Mouse (Mus musculus) heart, embryonic 10.5 days (tissue): ENCODE data around the gene Wwc1. TPM values are rescaled to one million over a fixed set of nuclear protein-coding genes. Genes with fewer than 3 reads are reported as not detected.
A peak's percentile ranks its signal among the peaks of the same experiment; 100 is the strongest.

Experiments used
- DNase-seq: peaks from one replicate; pipeline ENCODE4 v3.0.0-alpha.2; 2017; ENCODE audit warnings: low spot score
- H3K27ac ChIP-seq: fragments of 300-500 bp; sonication (generic); 2 replicates; pipeline ENCODE4 v1.5.1; 2016; ENCODE audit warnings: mild to moderate bottlenecking
- H3K27me3 ChIP-seq: fragments of 300-500 bp; sonication (generic); 2 replicates; pipeline ENCODE4 v1.6.1; 2016; ENCODE audit warnings: mild to moderate bottlenecking; ENCODE audit not compliant: poor library complexity, insufficient read depth, severe bottlenecking
- H3K36me3 ChIP-seq: fragments of 300-500 bp; sonication (generic); 2 replicates; pipeline ENCODE4 v1.6.1; 2016; ENCODE audit warnings: mild to moderate bottlenecking, moderate library complexity
- H3K4me1 ChIP-seq: fragments of 300-500 bp; sonication (generic); 2 replicates; pipeline ENCODE4 v1.6.1; 2016; ENCODE audit warnings: mild to moderate bottlenecking
- H3K4me3 ChIP-seq: fragments of 300-500 bp; sonication (generic); 2 replicates; pipeline ENCODE4 v1.5.1; 2016; ENCODE audit warnings: mild to moderate bottlenecking, moderate library complexity
- H3K9me3 ChIP-seq: fragments of 300-500 bp; sonication (generic); 2 replicates; pipeline ENCODE4 v1.6.1; 2016; ENCODE audit warnings: mild to moderate bottlenecking, moderate library complexity
- WGBS: fragments of 180-500 bp; shearing (Covaris S2); methylation state at CpG from one replicate; pipeline ENCODE4 v1.1.7; 2016; 5-methylcytosine and 5-hydroxymethylcytosine counted together
- polyA plus RNA-seq: library from polyadenylated mRNA; unstranded; fragments of >200 nt; fragmentation: Nextera tagmentation; extraction: Ambion mirVana; gene quantifications from 2 replicates; pipeline ENCODE4 v1.2.1, GENCODE M21; 2016

Gene Wwc1
- polyA plus RNA-seq, 1 experiment from 2014 or later: 3.9 TPM

DNA sequence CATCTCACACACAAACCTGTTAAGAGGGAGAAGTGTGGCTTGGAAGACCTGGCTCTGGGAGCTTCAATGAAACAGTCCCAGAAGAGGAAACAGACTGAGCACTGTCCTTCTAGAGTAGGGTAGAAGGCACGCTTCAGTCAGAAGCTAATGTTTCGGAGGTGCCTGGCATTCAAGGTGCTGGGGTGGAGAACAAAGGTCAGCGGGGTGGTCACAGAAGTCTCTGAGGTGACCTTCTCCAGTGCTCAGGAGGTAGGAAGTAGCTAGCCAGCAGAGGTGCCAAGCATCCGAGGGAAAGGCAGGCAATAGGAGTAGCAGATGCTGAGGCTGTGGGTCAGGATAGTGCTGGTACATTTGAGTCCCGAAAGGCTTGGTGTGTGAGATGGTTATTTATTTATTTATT, 59.6 kb downstream of the Wwc1 start:
- DNase-seq: no peak
- WGBS: 71% methylated on average over 5 of the region's 5 CpGs

DNA sequence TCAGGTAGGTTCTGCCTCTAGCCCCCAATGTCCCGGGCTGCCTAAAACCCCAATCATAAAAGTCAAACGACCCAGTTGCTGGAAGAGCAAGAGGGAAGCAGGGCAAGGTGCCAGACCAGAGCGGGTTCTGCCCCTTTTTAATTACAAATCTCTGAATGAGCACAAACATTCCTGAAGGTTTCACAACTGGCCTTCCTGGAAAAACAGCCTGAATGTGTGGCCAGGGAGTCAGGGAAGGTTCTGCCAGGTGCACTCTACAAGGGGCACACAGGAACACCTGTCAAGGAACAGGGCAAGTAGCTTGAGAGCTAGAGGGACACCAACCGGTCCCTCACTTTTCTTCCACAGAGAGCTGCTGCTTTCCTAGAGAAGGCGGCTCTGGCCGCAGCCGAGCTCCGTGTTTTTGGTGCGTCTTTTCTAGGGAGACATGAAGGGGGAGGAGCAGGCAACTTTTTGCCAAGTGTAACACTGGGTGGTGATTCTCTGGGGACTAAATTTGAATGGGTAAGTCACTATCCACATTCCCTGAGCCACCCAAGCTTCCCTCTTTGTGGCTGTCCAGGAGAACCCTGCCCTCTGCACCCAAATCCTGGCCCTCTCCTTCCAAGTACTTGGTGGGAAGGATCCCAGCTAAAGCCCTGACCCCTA, 60.3 kb downstream of the Wwc1 start:
- WGBS: 78% methylated on average over 9 of the region's 9 CpGs
- Histone ChIP-seq H3K27ac (no peak overlapping the region), H3K4me3 (no peak overlapping the region), H3K36me3 (no peaks in the 10 kb centered on the region), H3K9me3 (no peaks in the 10 kb centered on the region), H3K4me1 (peaks cover 36% of the 10 kb centered on the region), H3K27me3 (no peaks in the 10 kb centered on the region; the same call in 1 of the 2 replicates)
- no peak for DNase-seq

More for the DNA sequence above, 59.6 kb downstream of the Wwc1 start:
- Histone ChIP-seq H3K36me3 (no peaks in the 10 kb centered on the region), H3K27ac (no peak overlapping the region), H3K4me1 (peaks cover 32% of the 10 kb centered on the region), H3K9me3 (no peaks in the 10 kb centered on the region), H3K4me3 (no peak overlapping the region), H3K27me3 (no peaks in the 10 kb centered on the region; the same call in 1 of the 2 replicates)

DNA sequence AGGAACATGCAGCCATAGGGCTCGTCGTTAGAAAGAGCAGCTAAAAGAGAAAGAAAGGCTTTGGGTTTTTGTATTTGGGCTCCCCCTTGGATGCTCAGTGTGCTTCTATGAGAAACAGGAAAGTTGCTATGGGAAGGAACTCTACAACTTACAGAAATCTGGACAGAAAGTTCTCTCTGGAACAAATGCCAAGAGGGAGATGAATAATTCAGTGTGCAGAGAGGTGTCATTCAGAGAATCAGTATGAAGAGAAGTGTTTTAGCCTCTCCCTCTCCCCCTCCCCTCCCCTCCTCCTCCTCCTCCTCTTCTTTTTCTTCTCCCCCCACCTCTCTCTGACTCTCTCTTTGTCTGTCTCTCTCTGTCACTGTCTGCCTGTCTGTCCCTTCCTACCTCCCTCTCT, 60.9 kb downstream of the Wwc1 start:
- no peaks in the 10 kb centered on the region for H3K9me3 ChIP-seq
- no peaks in the 10 kb centered on the region; the same call in 1 of the 2 replicates for H3K27me3 ChIP-seq
- H3K36me3 ChIP-seq: no peaks in the 10 kb centered on the region
- peaks cover 36% of the 10 kb centered on the region for H3K4me1 ChIP-seq
- DNase-seq: no peak
- H3K27ac ChIP-seq: no peak overlapping the region
- no peak overlapping the region for H3K4me3 ChIP-seq
- WGBS: 69% methylated on average over 2 of the region's 2 CpGs

DNA sequence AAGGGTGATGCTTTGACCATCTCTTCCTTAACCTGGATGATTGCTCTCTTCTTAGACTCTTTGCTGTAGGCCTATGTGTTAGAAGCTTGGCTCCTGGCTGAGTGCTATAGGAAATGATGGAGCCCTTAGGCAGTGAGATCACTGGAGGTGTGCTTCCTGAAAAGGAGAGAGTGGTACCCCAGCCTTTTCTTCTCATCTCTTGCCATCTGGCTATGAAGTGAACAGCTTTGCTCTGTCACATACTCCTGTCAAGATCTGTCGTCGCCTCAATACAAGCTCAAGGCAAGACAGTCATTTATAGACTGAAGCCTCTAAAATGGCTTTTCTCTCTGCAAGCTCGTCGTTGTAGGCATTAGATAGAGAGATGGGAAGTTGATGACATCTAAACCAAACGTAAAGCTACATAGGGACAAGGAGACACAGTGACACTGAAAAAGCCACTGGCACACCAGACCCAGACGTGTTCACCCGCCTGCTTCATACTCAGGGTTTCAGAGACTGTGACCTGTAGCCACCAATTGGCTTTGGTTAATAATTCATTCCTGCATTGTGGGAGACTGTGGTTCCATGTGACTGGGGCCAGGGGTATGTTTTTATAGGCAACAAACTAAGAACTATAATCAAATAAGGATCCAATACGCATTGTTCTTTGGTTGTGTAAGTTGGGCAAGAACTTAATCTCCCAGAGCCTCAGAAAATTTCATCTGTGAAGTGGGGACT, 63.7 kb downstream of the Wwc1 start:
- peaks cover 29% of the 10 kb centered on the region for H3K4me1 ChIP-seq
- no peak for DNase-seq
- H3K27me3 ChIP-seq: no peaks in the 10 kb centered on the region
- H3K27ac ChIP-seq: no peak overlapping the region
- no peak overlapping the region for H3K4me3 ChIP-seq
- H3K36me3 ChIP-seq: no peaks in the 10 kb centered on the region
- H3K9me3 ChIP-seq: no peaks in the 10 kb centered on the region
- 69% methylated on average over 8 of the region's 8 CpGs for WGBS

DNA sequence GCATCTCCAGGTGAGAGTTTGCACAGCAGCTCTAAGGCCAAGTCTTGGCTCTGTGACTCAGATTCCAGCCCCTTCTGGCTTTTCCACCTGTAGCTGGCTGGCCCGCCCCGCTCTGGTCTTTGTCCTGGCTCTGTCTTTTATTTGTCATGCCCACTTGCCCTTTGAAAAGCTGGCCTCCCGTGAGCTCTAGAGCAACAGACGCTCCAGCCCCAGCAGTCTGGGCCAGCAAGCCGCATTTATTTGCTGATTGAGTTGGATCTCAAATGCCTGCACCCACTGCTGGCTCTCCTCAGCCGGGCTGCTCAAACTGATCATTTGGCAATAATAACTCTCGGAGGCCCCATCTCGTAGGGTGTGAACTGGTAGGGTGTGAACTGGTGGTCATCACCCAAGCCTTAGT, 64.8 kb downstream of the Wwc1 start:
- H3K27me3 ChIP-seq: no peaks in the 10 kb centered on the region
- H3K4me1 ChIP-seq: peaks cover 26% of the 10 kb centered on the region
- no peaks in the 10 kb centered on the region for H3K9me3 ChIP-seq
- no peak overlapping the region for H3K27ac ChIP-seq
- no peaks in the 10 kb centered on the region for H3K36me3 ChIP-seq
- no peak overlapping the region for H3K4me3 ChIP-seq
- no peak for DNase-seq
- WGBS: 69% methylated on average over 8 of the region's 8 CpGs

DNA sequence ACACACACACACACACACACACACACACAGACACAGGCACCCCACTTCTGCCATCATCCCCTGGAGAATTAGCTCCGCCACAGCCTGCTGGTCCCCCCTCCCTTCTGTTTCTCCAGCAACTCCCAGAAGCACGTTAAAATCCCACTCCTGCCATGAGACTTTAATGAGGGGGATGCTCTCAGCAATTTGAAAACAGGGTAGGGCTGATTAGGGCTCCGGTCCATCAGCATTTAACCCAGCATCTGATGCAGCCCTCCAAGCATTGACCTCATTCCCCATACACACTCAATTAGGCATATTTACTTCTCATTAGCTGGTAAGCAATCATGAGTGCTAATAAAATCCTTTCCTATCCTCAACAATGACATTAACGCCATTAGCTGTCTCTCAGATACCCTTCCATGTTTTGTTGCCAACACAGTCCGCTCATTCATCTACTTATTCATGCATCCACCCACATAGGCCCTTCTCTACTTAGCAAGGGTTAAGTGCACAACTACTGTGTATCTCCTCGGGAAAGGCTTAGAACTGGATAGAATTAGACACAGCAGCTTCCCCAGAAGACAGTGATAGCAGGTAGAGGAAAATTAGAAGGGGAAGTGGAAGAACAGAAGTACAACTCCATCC, 66.8 kb downstream of the Wwc1 start:
- Histone ChIP-seq H3K36me3 (peaks cover 3% of the 10 kb centered on the region; the same call in 1 of the 2 replicates), H3K27ac (no peak overlapping the region), H3K9me3 (no peaks in the 10 kb centered on the region), H3K4me3 (no peak overlapping the region), H3K4me1 (peaks cover 18% of the 10 kb centered on the region), H3K27me3 (no peaks in the 10 kb centered on the region)
- DNase-seq: no peak
- WGBS: 75% methylated on average over 6 of the region's 6 CpGs

DNA sequence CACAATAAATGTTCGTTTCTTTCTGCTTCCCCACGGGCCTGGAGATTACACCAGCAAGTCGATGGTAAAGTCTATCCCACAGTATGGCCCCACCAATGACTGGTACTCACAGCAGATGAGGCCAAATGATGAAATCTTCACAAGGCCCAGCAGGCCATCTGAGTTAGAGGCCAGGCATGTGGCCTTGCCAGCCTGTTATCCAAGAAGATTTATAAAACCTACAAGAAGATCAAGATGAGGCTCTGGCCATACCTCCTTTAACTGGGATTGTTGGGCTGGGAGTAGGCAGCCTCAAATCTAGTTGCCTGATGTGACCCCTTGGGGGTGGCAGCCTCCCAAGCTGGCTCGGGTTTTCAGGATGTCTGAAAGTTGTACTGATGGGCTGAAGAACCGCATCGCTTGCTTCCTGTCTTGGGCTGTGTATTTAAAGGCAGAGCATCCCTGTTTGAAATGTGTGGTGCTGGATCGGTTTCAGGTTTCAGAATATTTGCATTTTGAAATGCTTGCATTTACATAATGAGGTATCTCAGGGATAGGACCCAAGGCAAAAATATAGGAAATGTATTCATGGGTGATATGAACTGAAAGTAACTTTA, 75.3 kb downstream of the Wwc1 start:
- Histone ChIP-seq H3K27ac (no peak overlapping the region), H3K4me1 (no peaks in the 10 kb centered on the region), H3K36me3 (peaks cover 3% of the 10 kb centered on the region; the same call in 1 of the 2 replicates), H3K9me3 (no peaks in the 10 kb centered on the region), H3K27me3 (no peaks in the 10 kb centered on the region), H3K4me3 (no peak overlapping the region)
- 79% methylated on average over 7 of the region's 7 CpGs for WGBS
- no peak for DNase-seq

DNA sequence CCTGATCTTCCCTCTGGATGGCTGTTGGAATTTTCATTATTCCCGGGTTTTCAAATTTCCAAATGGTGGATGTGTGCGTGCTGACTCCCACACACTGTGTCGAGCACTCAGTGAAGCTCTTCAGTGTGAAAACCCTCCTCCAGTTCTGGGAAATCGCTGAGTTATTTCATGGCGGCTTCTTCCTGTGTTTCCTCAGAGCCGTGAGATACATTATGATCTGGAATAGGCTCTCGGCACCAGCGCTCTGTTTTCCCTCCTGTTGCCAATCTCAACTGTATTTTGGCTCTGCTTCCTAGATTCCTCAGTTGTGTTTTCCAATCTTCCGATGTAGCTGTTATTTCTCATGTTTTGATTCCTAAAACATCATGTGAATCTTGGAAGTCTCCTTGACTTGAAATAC, 77.2 kb downstream of the Wwc1 start:
- WGBS: 85% methylated on average over 9 of the region's 9 CpGs
- Histone ChIP-seq H3K4me1 (no peaks in the 10 kb centered on the region), H3K9me3 (no peaks in the 10 kb centered on the region), H3K27me3 (no peaks in the 10 kb centered on the region), H3K4me3 (no peak overlapping the region), H3K27ac (no peak overlapping the region), H3K36me3 (no peaks in the 10 kb centered on the region)
- no peak for DNase-seq

DNA sequence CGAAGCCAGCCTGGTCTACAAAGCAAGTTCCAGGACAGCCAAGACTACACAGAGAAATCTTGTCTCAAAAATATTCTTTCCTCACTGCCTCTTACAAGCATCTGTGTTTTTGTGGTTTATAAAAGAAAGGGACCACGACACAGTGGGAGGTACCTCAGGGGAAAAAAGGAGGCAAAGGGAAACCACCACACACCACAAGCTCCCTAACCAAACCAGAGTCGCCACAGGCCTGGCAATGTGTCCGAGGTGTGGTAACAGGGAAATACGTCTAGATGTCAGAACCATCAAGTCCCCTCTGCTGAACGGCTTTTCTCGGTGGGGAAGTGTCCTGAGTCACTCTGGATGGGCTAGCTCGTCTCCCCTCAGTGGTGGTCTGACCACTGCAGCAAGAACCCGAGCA, 80.4 kb downstream of the Wwc1 start:
- Histone ChIP-seq H3K27me3 (no peaks in the 10 kb centered on the region), H3K4me1 (no peaks in the 10 kb centered on the region), H3K4me3 (no peak overlapping the region), H3K36me3 (no peaks in the 10 kb centered on the region), H3K27ac (no peak overlapping the region), H3K9me3 (no peaks in the 10 kb centered on the region)
- no peak for DNase-seq
- 73% methylated on average over 9 of the region's 9 CpGs for WGBS

DNA sequence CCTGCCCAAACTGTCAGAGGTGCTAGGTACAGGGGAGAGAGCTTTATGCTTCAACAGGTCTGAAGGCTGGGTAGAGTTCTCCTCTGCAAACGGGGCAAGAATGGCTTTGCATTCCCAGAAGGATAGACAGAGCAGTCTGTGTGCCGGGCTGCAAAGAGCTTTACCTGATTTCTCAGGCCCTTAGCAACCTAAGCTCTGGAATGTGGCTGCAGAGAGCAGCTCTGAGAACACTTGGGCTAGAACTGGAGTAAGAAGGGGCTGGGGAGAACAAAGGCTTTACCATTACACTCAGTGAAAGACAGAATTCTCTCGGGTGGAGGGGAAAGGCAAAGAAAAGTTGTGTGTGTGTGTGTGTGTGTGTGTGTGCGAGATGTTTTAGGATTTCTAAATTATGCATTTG, 86.9 kb downstream of the Wwc1 start:
- Histone ChIP-seq H3K4me3 (no peak overlapping the region), H3K27ac (peak overlapping the region; percentile 83), H3K27me3 (no peaks in the 10 kb centered on the region), H3K9me3 (no peaks in the 10 kb centered on the region), H3K4me1 (peaks cover 21% of the 10 kb centered on the region), H3K36me3 (peaks cover 3% of the 10 kb centered on the region)
- DNase-seq: no peak
- WGBS: 49% methylated on average over 4 of the region's 4 CpGs

DNA sequence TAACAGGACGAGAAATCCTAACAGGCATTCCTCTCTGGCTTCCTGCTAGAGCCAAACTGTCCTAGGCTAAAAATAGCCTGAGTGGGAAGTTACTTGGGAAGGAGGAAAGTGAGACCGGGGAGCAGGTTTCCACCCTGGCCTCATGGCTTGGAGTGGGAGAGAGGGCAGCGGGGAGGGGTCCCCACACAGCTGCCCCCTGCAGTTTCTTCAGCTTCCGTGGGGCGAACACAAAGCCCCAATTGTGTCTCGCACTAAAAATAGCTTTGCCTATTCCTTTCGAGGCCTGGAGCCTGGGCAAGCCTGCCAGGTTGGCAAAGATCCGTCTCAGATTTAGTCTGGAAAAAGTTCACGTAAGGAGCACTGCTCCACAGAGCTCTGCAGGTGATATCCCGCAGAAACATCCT, 87.3 kb downstream of the Wwc1 start:
- Histone ChIP-seq H3K36me3 (peaks cover 3% of the 10 kb centered on the region), H3K4me3 (no peak overlapping the region; the same call in 1 of the 2 replicates), H3K27me3 (no peaks in the 10 kb centered on the region), H3K4me1 (peaks cover 21% of the 10 kb centered on the region), H3K9me3 (no peaks in the 10 kb centered on the region), H3K27ac (peak overlapping the region; percentile 83)
- no peak for DNase-seq
- WGBS: 24% methylated on average over 10 of the region's 10 CpGs

DNA sequence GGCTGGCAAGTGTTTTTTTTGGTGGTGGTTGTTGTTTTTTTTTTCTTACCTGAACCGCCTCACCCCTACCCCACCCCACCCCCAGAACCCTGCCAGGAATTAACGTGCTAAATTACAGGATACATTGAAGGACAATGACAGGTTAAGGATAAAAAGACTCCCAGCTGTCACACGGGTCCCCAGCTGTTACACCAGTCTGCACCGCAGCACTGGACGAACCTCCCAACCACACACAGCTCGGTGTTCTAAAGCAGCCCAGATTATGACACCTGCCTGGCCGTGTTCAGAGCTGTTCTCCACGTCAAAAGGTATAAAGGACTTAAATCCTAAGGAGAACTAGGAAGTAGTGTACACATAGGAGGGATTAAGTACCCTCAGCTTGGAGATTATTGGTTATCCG, 88.0 kb downstream of the Wwc1 start:
- H3K4me3 ChIP-seq: no peak overlapping the region
- no peaks in the 10 kb centered on the region for H3K27me3 ChIP-seq
- H3K36me3 ChIP-seq: peaks cover 3% of the 10 kb centered on the region
- DNase-seq: no peak
- H3K9me3 ChIP-seq: no peaks in the 10 kb centered on the region
- H3K27ac ChIP-seq: peak overlapping the region; percentile 83
- peaks cover 21% of the 10 kb centered on the region for H3K4me1 ChIP-seq
- WGBS: 73% methylated on average over 9 of the region's 9 CpGs

DNA sequence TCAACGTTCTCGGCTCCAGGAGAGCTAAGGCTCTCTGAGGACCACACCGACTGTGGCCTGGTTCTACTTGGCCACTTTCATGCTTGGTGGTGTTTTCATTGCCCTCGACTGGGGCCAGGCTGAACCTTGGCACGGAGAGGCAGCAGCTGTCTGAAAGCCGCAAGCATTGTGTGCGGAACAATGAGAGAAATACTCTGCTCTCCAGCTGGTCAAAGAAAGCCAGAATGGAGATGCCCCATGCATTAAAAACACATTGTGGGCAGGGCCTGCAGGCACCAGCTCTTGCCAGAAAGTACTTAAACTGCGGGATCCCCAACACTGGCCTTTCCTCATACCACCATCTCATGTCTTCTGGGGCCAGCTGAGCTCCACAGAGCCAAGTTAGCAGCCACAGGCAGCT, 91.5 kb downstream of the Wwc1 start:
- H3K4me1 ChIP-seq: peaks cover 17% of the 10 kb centered on the region
- H3K4me3 ChIP-seq: no peak overlapping the region
- peaks cover 3% of the 10 kb centered on the region for H3K36me3 ChIP-seq
- no peaks in the 10 kb centered on the region for H3K27me3 ChIP-seq
- H3K27ac ChIP-seq: no peak overlapping the region
- DNase-seq: no peak
- 93% methylated on average over 8 of the region's 8 CpGs for WGBS
- H3K9me3 ChIP-seq: no peaks in the 10 kb centered on the region
